Mouse (Mus musculus) heart, embryonic 14.5 days (tissue): ENCODE results near the gene Fktn. TPM values are rescaled to one million over a fixed set of nuclear protein-coding genes. Genes with fewer than 3 reads are reported as not detected.
"Not testable (repeated sequence)": the region's sequence is repeated elsewhere in the genome, so short reads cannot be mapped to it uniquely, and the experiment has no call there.

Experiments
- ATAC-seq: fragments of 200-750 bp; cut with Nextera tagmentation; 2 replicates; pipeline ENCODE4 v1.8.0; 2017; ENCODE audit warnings: low read depth, moderate TSS enrichment; ENCODE audit not compliant: insufficient number of reproducible peaks, insufficient read depth, low FRiP score
- H3K27ac ChIP-seq, 2 experiments: fragments of 200-500 bp in 1 of 2; fragments of 300-500 bp in 1 of 2; sonication (generic) in 1 of 2; replicated peaks in 1 of 2; 2 replicates each; pipeline ENCODE4 v1.5.1; 2012 to 2014; ENCODE audit warnings: low read depth in 2 of 2, low read length in 2 of 2, control low read depth in 1 of 2, mild to moderate bottlenecking in 1 of 2, mixed read lengths in 1 of 2; ENCODE audit not compliant: control insufficient read depth in 1 of 2, insufficient read depth in 1 of 2
- H3K27me3 ChIP-seq: fragments of 300-500 bp; sonication (generic); 2 replicates; pipeline ENCODE4 v1.6.1; 2014; ENCODE audit warnings: mild to moderate bottlenecking, low read length, control low read depth; ENCODE audit not compliant: control insufficient read depth, insufficient read depth
- H3K36me3 ChIP-seq: fragments of 300-500 bp; sonication (generic); 2 replicates; pipeline ENCODE4 v1.6.1; 2014; ENCODE audit warnings: mild to moderate bottlenecking, control low read depth, low read length, mixed read lengths; ENCODE audit not compliant: control insufficient read depth, insufficient read depth
- H3K4me1 ChIP-seq, 2 experiments: fragments of 200-500 bp in 1 of 2; fragments of 300-500 bp in 1 of 2; sonication (generic) in 1 of 2; 2 replicates each; pipeline ENCODE4 v1.6.1; 2012 to 2014; ENCODE audit warnings: low read length in 2 of 2, control low read depth in 1 of 2, mixed read lengths in 1 of 2; ENCODE audit not compliant: control insufficient read depth in 2 of 2, insufficient read depth in 2 of 2
- H3K4me2 ChIP-seq: fragments of 300-500 bp; sonication (generic); 2 replicates; pipeline ENCODE4 v1.6.1; 2014; ENCODE audit warnings: mild to moderate bottlenecking, low read length
- H3K4me3 ChIP-seq, 2 experiments: fragments of 200-500 bp in 1 of 2; fragments of 300-500 bp in 1 of 2; sonication (generic) in 1 of 2; 2 replicates each; pipeline ENCODE4 v1.5.1; 2012 to 2014; ENCODE audit warnings: low read length in 2 of 2, mild to moderate bottlenecking in 2 of 2, control low read depth in 1 of 2, low read depth in 1 of 2, moderate library complexity in 1 of 2; ENCODE audit not compliant: control insufficient read depth in 1 of 2, insufficient read depth in 1 of 2
- H3K9ac ChIP-seq: fragments of 300-500 bp; sonication (generic); 2 replicates; pipeline ENCODE4 v1.6.1; 2014; ENCODE audit warnings: mild to moderate bottlenecking, low read length
- H3K9me3 ChIP-seq: fragments of 300-500 bp; sonication (generic); 2 replicates; pipeline ENCODE4 v1.6.1; 2016; ENCODE audit warnings: low read length, control low read depth; ENCODE audit not compliant: control insufficient read depth
- WGBS: fragments of 180-500 bp; shearing (Covaris S2); extraction: QIAGEN DNeasy Blood & Tissue Kit; methylation state at CpG from one replicate; pipeline ENCODE4 v1.1.7; 2014; 5-methylcytosine and 5-hydroxymethylcytosine counted together
- polyA plus RNA-seq: library from polyadenylated mRNA; unstranded; fragments of >200 nt; fragmentation: Nextera tagmentation; extraction: Ambion mirVana; gene quantifications from 2 replicates; pipeline ENCODE4 v1.2.1, GENCODE M21; 2014

Fktn gene
- polyA plus RNA-seq = 16.3 and 16.9 TPM in 2 replicates

- Histone ChIP-seq H3K9me3 (no peaks in the 10 kb centered on the region), H3K27me3 (no peaks in the 10 kb centered on the region), H3K27ac (peak within 1 kb of the TSS; percentile 77 to 81), H3K36me3 (no peaks in the 10 kb centered on the region), H3K9ac (peak within 1 kb of the TSS; percentile 88), H3K4me2 (peak within 1 kb of the TSS; percentile 94), H3K4me1 (peaks cover 4 to 15% of the 10 kb centered on the region in 2 experiments), H3K4me3 (peak within 1 kb of the TSS; percentile 92 to 96)
- WGBS = 9% methylated on average over 7 of the region's 7 CpGs
- peak; percentile 39; the same call in 1 of the 2 replicates for ATAC-seq
These were observed at the start of gene Fktn for GRCm38 (mm10) chr4:53713704-53714050. Fktn (plus strand) TSS chr4:53713998.

- WGBS = 64% methylated on average over 8 of the region's 8 CpGs
- Histone ChIP-seq H3K27ac (no peak overlapping the region), H3K4me3 (no peak overlapping the region), H3K36me3 (peaks cover 20% of the 10 kb centered on the region; the same call in 1 of the 2 replicates), H3K4me2 (no peak overlapping the region), H3K27me3 (no peaks in the 10 kb centered on the region), H3K9me3 (no peaks in the 10 kb centered on the region), H3K4me1 (no peaks in the 10 kb centered on the region), H3K9ac (no peak overlapping the region)
- no peak for ATAC-seq
These were observed 31.7 kb upstream of the Fktn start for GRCm38 (mm10) chr4:53682092-53682491.

- ATAC-seq = no peak
- no peak overlapping the region for H3K4me3 ChIP-seq
- no peaks in the 10 kb centered on the region for H3K9me3 ChIP-seq
- no peaks in the 10 kb centered on the region for H3K27me3 ChIP-seq
- H3K4me2 ChIP-seq = no peak overlapping the region
- H3K36me3 ChIP-seq = peaks cover 6% of the 10 kb centered on the region
- WGBS = 78% methylated on average over 4 of the region's 4 CpGs
- H3K9ac ChIP-seq = no peak overlapping the region
- no peak overlapping the region for H3K27ac ChIP-seq
- H3K4me1 ChIP-seq = no peaks in the 10 kb centered on the region
These were observed 24.8 kb upstream of the Fktn start for GRCm38 (mm10) chr4:53688965-53689364.

GRCm38 (mm10) chr4:53691418-53691817, 22.4 kb upstream of the Fktn start:
- Histone ChIP-seq H3K4me1 (no peaks in the 10 kb centered on the region), H3K36me3 (peaks cover 14% of the 10 kb centered on the region), H3K9me3 (no peaks in the 10 kb centered on the region), H3K27me3 (no peaks in the 10 kb centered on the region), H3K4me2 (no peak overlapping the region), H3K9ac (no peak overlapping the region), H3K27ac (no peak overlapping the region), H3K4me3 (no peak overlapping the region)
- 91% methylated on average over 1 of the region's 1 CpGs for WGBS
- ATAC-seq = no peak

- not testable (repeated sequence) for H3K36me3 ChIP-seq, H3K4me3 ChIP-seq, H3K4me1 ChIP-seq, H3K9me3 ChIP-seq, H3K27me3 ChIP-seq, ATAC-seq, H3K27ac ChIP-seq, H3K4me2 ChIP-seq, H3K9ac ChIP-seq
These were observed 4.6 kb upstream of the Fktn start for GRCm38 (mm10) chr4:53709166-53709565.

- Histone ChIP-seq H3K4me2 (no peak overlapping the region), H3K36me3 (no peaks in the 10 kb centered on the region), H3K9me3 (no peaks in the 10 kb centered on the region), H3K9ac (no peak overlapping the region), H3K4me1 (0 out of 4 replicates have a peak, but pooled peaks cover 0 to 3% of the 10 kb centered on the region in 2 experiments), H3K27me3 (no peaks in the 10 kb centered on the region), H3K27ac (no peak overlapping the region), H3K4me3 (no peak overlapping the region)
- no peak for ATAC-seq
- WGBS = 86% methylated on average over 2 of the region's 2 CpGs
These were observed 3.8 kb upstream of the Fktn start for GRCm38 (mm10) chr4:53710021-53710420.

- 63% methylated on average over 6 of the region's 6 CpGs for WGBS
- Histone ChIP-seq H3K4me3 (no peak overlapping the region), H3K27ac (no peak overlapping the region)
These were observed 3.1 kb upstream of the Fktn start for GRCm38 (mm10) chr4:53710555-53711328.

More at GRCm38 (mm10) chr4:53710555-53711328, 3.1 kb upstream of the Fktn start:
- 0 out of 4 replicates have a peak, but pooled peaks cover 0 to 8% of the 10 kb centered on the region in 2 experiments for H3K4me1 ChIP-seq
- ATAC-seq = no peak
- H3K9me3 ChIP-seq = no peaks in the 10 kb centered on the region
- H3K4me2 ChIP-seq = no peak overlapping the region
- H3K9ac ChIP-seq = no peak overlapping the region
- H3K36me3 ChIP-seq = no peaks in the 10 kb centered on the region
- no peaks in the 10 kb centered on the region for H3K27me3 ChIP-seq
